Mouse (Mus musculus) frontal cortex, postnatal 10 days (tissue): Measurements from ENCODE around the gene Wwox.

Source experiments
- DNase-seq, 2 experiments: peaks; one replicate each; pipeline ENCODE4 v3.0.0; 2022; ENCODE audit warnings: low spot score in 2 of 2, mixed read lengths in 1 of 2

Gene Wwox

GRCm38 (mm10) chr8:114665521-114665920 lies 226.1 kb downstream of the Wwox start:
- no peak for DNase-seq

GRCm38 (mm10) chr8:114670801-114671200 lies 231.3 kb downstream of the Wwox start:
- DNase-seq: no peak

- DNase-seq: no peak
Measured at GRCm38 (mm10) chr8:114671237-114671674, 231.8 kb downstream of the Wwox start.

GRCm38 (mm10) chr8:114673416-114673815 lies 234.0 kb downstream of the Wwox start:
- DNase-seq: no peak

- DNase-seq: peak in 1 of 2 experiments; percentile 11
Measured at GRCm38 (mm10) chr8:114675151-114675550, 235.7 kb downstream of the Wwox start.

- no peak for DNase-seq
Measured at GRCm38 (mm10) chr8:114676918-114677317, 237.5 kb downstream of the Wwox start.

- no peak for DNase-seq
Measured at GRCm38 (mm10) chr8:114677551-114678127, 238.2 kb downstream of the Wwox start.

GRCm38 (mm10) chr8:114679386-114680098 lies 240.1 kb downstream of the Wwox start:
- no peak for DNase-seq

- no peak for DNase-seq
Measured at GRCm38 (mm10) chr8:114681136-114681535, 241.7 kb downstream of the Wwox start.

- DNase-seq: no peak
Measured at GRCm38 (mm10) chr8:114682166-114682565, 242.7 kb downstream of the Wwox start.

- DNase-seq: no peak
Measured at GRCm38 (mm10) chr8:114684046-114684702, 244.7 kb downstream of the Wwox start.

GRCm38 (mm10) chr8:114686462-114686861 lies 247.0 kb downstream of the Wwox start:
- no peak for DNase-seq

GRCm38 (mm10) chr8:114688732-114689131 lies 249.3 kb downstream of the Wwox start:
- no peak for DNase-seq

GRCm38 (mm10) chr8:114694566-114695198 lies 255.2 kb downstream of the Wwox start:
- DNase-seq: no peak

GRCm38 (mm10) chr8:114703517-114703916 lies 264.1 kb downstream of the Wwox start:
- DNase-seq: no peak

- DNase-seq: no peak
Measured at GRCm38 (mm10) chr8:114707538-114708138, 268.2 kb downstream of the Wwox start.

- DNase-seq: no peak
Measured at GRCm38 (mm10) chr8:114715318-114716070, 276.0 kb downstream of the Wwox start.

- DNase-seq: no peak
Measured at GRCm38 (mm10) chr8:114716546-114717255, 277.2 kb downstream of the Wwox start.

- DNase-seq: no peak
Measured at GRCm38 (mm10) chr8:114718821-114719220, 279.4 kb downstream of the Wwox start.

GRCm38 (mm10) chr8:114722611-114723010 lies 283.2 kb downstream of the Wwox start:
- no peak for DNase-seq
